Mouse (Mus musculus): ENCODE results near the gene Bmp7. TPM values are rescaled to one million over a fixed set of nuclear protein-coding genes. Genes with fewer than 3 reads are reported as not detected.

Bmp7 gene
- polyA plus RNA-seq, 1 experiment = 23.5 TPM

GRCm38 (mm10) chr2:172843903-172844302 is 96.2 kb downstream of the Bmp7 start:
- H3K4me1 ChIP-seq (ENCODE audit: control insufficient read depth, insufficient read depth, insufficient read length, low read length) = no peaks in the 10 kb centered on the region
- H3K27me3 ChIP-seq (ENCODE audit: control insufficient read depth, insufficient read depth, low read length) = no peaks in the 10 kb centered on the region
- 82% methylated on average over 9 of the region's 9 CpGs for WGBS
- no peak overlapping the region for H3K4me3 ChIP-seq (ENCODE audit: low read depth, low read length)
- no peak overlapping the region for H3K27ac ChIP-seq (ENCODE audit: insufficient read depth, low read depth, low read length)
- TF ChIP-seq POLR2A (IDR thresholded peaks at IDR 0.05; ENCODE audit: low read depth, low read length) = no peak
- no peak for TF ChIP-seq CTCF (IDR thresholded peaks at IDR 0.05; ENCODE audit: extremely low read depth, insufficient read length, insufficient replicate concordance, low read depth, low read length)
- H3K36me3 ChIP-seq (ENCODE audit: control insufficient read depth, insufficient read depth, low read length) = no peaks in the 10 kb centered on the region

- TF ChIP-seq POLR2A (IDR thresholded peaks at IDR 0.05; ENCODE audit: low read depth, low read length) (no peak), CTCF (IDR thresholded peaks at IDR 0.05; ENCODE audit: extremely low read depth, insufficient read length, insufficient replicate concordance, low read depth, low read length) (no peak)
- Histone ChIP-seq H3K27ac (ENCODE audit: insufficient read depth, low read depth, low read length) (no peak overlapping the region), H3K4me3 (ENCODE audit: low read depth, low read length) (no peak overlapping the region), H3K36me3 (ENCODE audit: control insufficient read depth, insufficient read depth, low read length) (no peaks in the 10 kb centered on the region), H3K27me3 (ENCODE audit: control insufficient read depth, insufficient read depth, low read length) (no peaks in the 10 kb centered on the region; the same call in 1 of the 2 replicates), H3K4me1 (ENCODE audit: control insufficient read depth, insufficient read depth, insufficient read length, low read length) (no peaks in the 10 kb centered on the region)
- WGBS = 67% methylated on average over 4 of the region's 4 CpGs
Observed at GRCm38 (mm10) chr2:172842306-172842705, 97.8 kb downstream of the Bmp7 start.

GRCm38 (mm10) chr2:172840905-172841750 is 99.0 kb downstream of the Bmp7 start:
- WGBS = 42% methylated on average over 11 of the region's 11 CpGs
- H3K27ac ChIP-seq (ENCODE audit: insufficient read depth, low read depth, low read length) = no peak overlapping the region
- no peak overlapping the region for H3K4me3 ChIP-seq (ENCODE audit: low read depth, low read length)
- H3K4me1 ChIP-seq (ENCODE audit: control insufficient read depth, insufficient read depth, insufficient read length, low read length) = no peaks in the 10 kb centered on the region
- no peak for TF ChIP-seq CTCF (IDR thresholded peaks at IDR 0.05; ENCODE audit: extremely low read depth, insufficient read length, insufficient replicate concordance, low read depth, low read length)
- TF ChIP-seq POLR2A (IDR thresholded peaks at IDR 0.05; ENCODE audit: low read depth, low read length) = no peak
- no peaks in the 10 kb centered on the region; the same call in 1 of the 2 replicates for H3K27me3 ChIP-seq (ENCODE audit: control insufficient read depth, insufficient read depth, low read length)
- no peaks in the 10 kb centered on the region for H3K36me3 ChIP-seq (ENCODE audit: control insufficient read depth, insufficient read depth, low read length)

GRCm38 (mm10) chr2:172839317-172839980 is 100.7 kb downstream of the Bmp7 start:
- H3K4me3 ChIP-seq (ENCODE audit: low read depth, low read length) = no peak overlapping the region
- no peaks in the 10 kb centered on the region for H3K36me3 ChIP-seq (ENCODE audit: control insufficient read depth, insufficient read depth, low read length)
- TF ChIP-seq CTCF (IDR thresholded peaks at IDR 0.05; ENCODE audit: extremely low read depth, insufficient read length, insufficient replicate concordance, low read depth, low read length) (no peak), POLR2A (IDR thresholded peaks at IDR 0.05; ENCODE audit: low read depth, low read length) (no peak)
- no peaks in the 10 kb centered on the region for H3K4me1 ChIP-seq (ENCODE audit: control insufficient read depth, insufficient read depth, insufficient read length, low read length)
- WGBS = 50% methylated on average over 10 of the region's 10 CpGs
- no peak overlapping the region for H3K27ac ChIP-seq (ENCODE audit: insufficient read depth, low read depth, low read length)
- no peaks in the 10 kb centered on the region; the same call in 1 of the 2 replicates for H3K27me3 ChIP-seq (ENCODE audit: control insufficient read depth, insufficient read depth, low read length)

GRCm38 (mm10) chr2:172836516-172836915 is 103.6 kb downstream of the Bmp7 start:
- 73% methylated on average over 6 of the region's 6 CpGs for WGBS
- H3K36me3 ChIP-seq (ENCODE audit: control insufficient read depth, insufficient read depth, low read length) = no peaks in the 10 kb centered on the region
- no peak overlapping the region for H3K4me3 ChIP-seq (ENCODE audit: low read depth, low read length)
- no peaks in the 10 kb centered on the region; the same call in 1 of the 2 replicates for H3K27me3 ChIP-seq (ENCODE audit: control insufficient read depth, insufficient read depth, low read length)
- H3K4me1 ChIP-seq (ENCODE audit: control insufficient read depth, insufficient read depth, insufficient read length, low read length) = no peaks in the 10 kb centered on the region
- TF ChIP-seq CTCF (IDR thresholded peaks at IDR 0.05; ENCODE audit: extremely low read depth, insufficient read length, insufficient replicate concordance, low read depth, low read length) (no peak), POLR2A (IDR thresholded peaks at IDR 0.05; ENCODE audit: low read depth, low read length) (no peak)
- H3K27ac ChIP-seq (ENCODE audit: insufficient read depth, low read depth, low read length) = no peak overlapping the region

- TF ChIP-seq CTCF (IDR thresholded peaks at IDR 0.05; ENCODE audit: extremely low read depth, insufficient read length, insufficient replicate concordance, low read depth, low read length) (no peak), POLR2A (IDR thresholded peaks at IDR 0.05; ENCODE audit: low read depth, low read length) (no peak)
- Histone ChIP-seq H3K4me1 (ENCODE audit: control insufficient read depth, insufficient read depth, insufficient read length, low read length) (no peaks in the 10 kb centered on the region), H3K27me3 (ENCODE audit: control insufficient read depth, insufficient read depth, low read length) (no peaks in the 10 kb centered on the region; the same call in 1 of the 2 replicates), H3K27ac (ENCODE audit: insufficient read depth, low read depth, low read length) (no peak overlapping the region), H3K4me3 (ENCODE audit: low read depth, low read length) (no peak overlapping the region), H3K36me3 (ENCODE audit: control insufficient read depth, insufficient read depth, low read length) (no peaks in the 10 kb centered on the region)
- WGBS = 43% methylated on average over 2 of the region's 2 CpGs
Observed at GRCm38 (mm10) chr2:172833196-172833595, 106.9 kb downstream of the Bmp7 start.

GRCm38 (mm10) chr2:172831762-172832161 is 108.4 kb downstream of the Bmp7 start:
- no peaks in the 10 kb centered on the region for H3K4me1 ChIP-seq (ENCODE audit: control insufficient read depth, insufficient read depth, insufficient read length, low read length)
- no peaks in the 10 kb centered on the region for H3K27me3 ChIP-seq (ENCODE audit: control insufficient read depth, insufficient read depth, low read length)
- H3K36me3 ChIP-seq (ENCODE audit: control insufficient read depth, insufficient read depth, low read length) = no peaks in the 10 kb centered on the region
- H3K4me3 ChIP-seq (ENCODE audit: low read depth, low read length) = no peak overlapping the region
- H3K27ac ChIP-seq (ENCODE audit: insufficient read depth, low read depth, low read length) = no peak overlapping the region
- 18% methylated on average over 5 of the region's 5 CpGs for WGBS
- no peak for TF ChIP-seq POLR2A (IDR thresholded peaks at IDR 0.05; ENCODE audit: low read depth, low read length)
- peak; percentile 64; the same call in 1 of the 2 replicates for TF ChIP-seq CTCF (IDR thresholded peaks at IDR 0.05; ENCODE audit: extremely low read depth, insufficient read length, insufficient replicate concordance, low read depth, low read length)

All from small intestine, adult 2 months (tissue).